11 mouse cellular contexts compared by ENCODE assay signal in genomic region chr16:93333654-93334053, GRCm38 (mm10).
DNase-seq lines count a peak whose midpoint lies in the region.
"Had no signal": no experiment of that assay in that cellular context is flagged by ENCODE, and none has a peak within 500 bp of the region (broad histone marks: within the 10 kb centered on the region; RNA-seq: fewer than 3 reads in every experiment).

No protein-coding gene starts in this region.

- intact Hi-C loops in left cerebral cortex, postnatal 4 days (cut with DNase I) = no loop called here
- intact Hi-C loops in left cerebral cortex, postnatal 10 days (cut with DNase I) = no loop called here

- DNase-seq in cerebellum, postnatal 10 days = peak; percentile 40 to 48
- DNase-seq in cerebellum, postnatal 25 days = no peak
- peak; percentile 33 for DNase-seq in left cerebral cortex, postnatal 4 days
- no peak for DNase-seq in left cerebral cortex, postnatal 10 days (ENCODE audit: extremely low spot score in 1 of 2, low spot score in 2 of 2)
- DNase-seq in R1 (ENCODE audit: low read depth, low spot score) = peak; percentile 6
- peak; percentile 6 to 10 for DNase-seq in layer of hippocampus, adult 8-10 months (ENCODE audit: low spot score in 2 of 2)
- DNase-seq in adrenal gland, postnatal 4 days (ENCODE audit: low spot score in 2 of 2) = no peak
- DNase-seq in kidney, postnatal 10 days = no peak
- DNase-seq: cerebellum, adult 9-10 months; kidney, postnatal 36 days; lung, embryonic 14.5 days had no signal

Comparison
In these comparisons a context has a peak if more than half of its experiments do, and no peak if none do; other contexts are left out.
1. DNase-seq: peak in cerebellum, postnatal 10 days (2 of 2), left cerebral cortex, postnatal 4 days (single experiment), R1 (single experiment) and layer of hippocampus, adult 8-10 months (2 of 2); none in cerebellum, postnatal 25 days (0 of 2), left cerebral cortex, postnatal 10 days (0 of 2), adrenal gland, postnatal 4 days (0 of 2) and kidney, postnatal 10 days (single experiment).